Comparison of ENCODE assay signal across 8 mouse cellular contexts in the genomic region with DNA sequence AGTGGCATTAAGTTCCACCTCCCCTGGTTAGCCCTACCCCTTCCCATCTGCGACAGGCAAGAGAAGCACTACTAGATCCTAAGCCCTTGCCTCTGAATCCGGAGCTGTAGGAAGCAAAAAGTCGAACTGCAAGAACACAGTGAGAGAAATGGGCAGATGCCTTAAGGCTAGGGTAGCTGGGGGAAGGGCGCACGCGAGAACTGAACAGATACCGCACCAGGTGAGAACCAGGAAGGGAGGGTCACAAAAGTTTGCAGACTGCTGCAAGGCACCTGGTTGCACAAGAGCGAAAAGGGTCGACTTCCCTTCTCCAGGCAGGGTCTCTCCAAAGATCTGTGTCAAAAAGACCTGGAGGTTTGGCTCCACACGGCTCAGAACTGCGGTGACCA. TPM values are rescaled to one million over a fixed set of nuclear protein-coding genes. Genes with fewer than 3 reads are reported as not detected.
A peak's percentile ranks its signal among the peaks of the same experiment; 100 is the strongest.
DNase-seq lines count a peak whose midpoint lies in the region; ATAC-seq lines count a peak whose summit lies in the region.

No protein-coding gene starts in this region.

- H3K36me3 ChIP-seq in embryonic facial prominence, embryonic 10.5 days (replicated peaks): no peaks in the 10 kb centered on the region
- no peaks in the 10 kb centered on the region for H3K36me3 ChIP-seq in heart, embryonic 15.5 days
- H3K36me3 ChIP-seq in neural tube, embryonic 13.5 days: no peaks in the 10 kb centered on the region

- peak overlapping the region; percentile 83 for H3K27ac ChIP-seq in embryonic facial prominence, embryonic 10.5 days (replicated peaks)
- peak overlapping the region; percentile 78 for H3K27ac ChIP-seq in heart, embryonic 15.5 days
- H3K27ac ChIP-seq in neural tube, embryonic 13.5 days (replicated peaks): peak overlapping the region; percentile 64; the same call in 1 of the 2 replicates

- H3K9me3 ChIP-seq in embryonic facial prominence, embryonic 10.5 days: no peaks in the 10 kb centered on the region
- H3K9me3 ChIP-seq in heart, embryonic 15.5 days (replicated peaks): no peaks in the 10 kb centered on the region
- H3K9me3 ChIP-seq in neural tube, embryonic 13.5 days: no peaks in the 10 kb centered on the region

- under 1% methylated on average over 11 of the region's 11 CpGs for WGBS in embryonic facial prominence, embryonic 10.5 days
- 1% methylated on average over 11 of the region's 11 CpGs for WGBS in heart, embryonic 15.5 days
- under 1% methylated on average over 11 of the region's 11 CpGs for WGBS in neural tube, embryonic 13.5 days

- peaks cover 31% of the 10 kb centered on the region for H3K27me3 ChIP-seq in embryonic facial prominence, embryonic 10.5 days (replicated peaks; ENCODE audit: low read depth, poor library complexity, severe bottlenecking)
- no peaks in the 10 kb centered on the region for H3K27me3 ChIP-seq in heart, embryonic 15.5 days
- peaks cover 36% of the 10 kb centered on the region for H3K27me3 ChIP-seq in neural tube, embryonic 13.5 days

- H3K4me1 ChIP-seq in embryonic facial prominence, embryonic 10.5 days: peaks cover 19% of the 10 kb centered on the region
- peaks cover 14% of the 10 kb centered on the region for H3K4me1 ChIP-seq in heart, embryonic 15.5 days (replicated peaks)
- peaks cover 21% of the 10 kb centered on the region for H3K4me1 ChIP-seq in neural tube, embryonic 13.5 days (replicated peaks)

- no peak for ATAC-seq in heart, embryonic 15.5 days (replicated peaks; ENCODE audit: insufficient number of reproducible peaks, insufficient read depth, low FRiP score, low read depth)
- ATAC-seq in neural tube, embryonic 13.5 days (ENCODE audit: low read depth): peak; percentile 54

- peak; percentile 8 for DNase-seq in retina, embryonic 14.5 days (ENCODE audit: low spot score)
- DNase-seq in retina, postnatal 1 day: no peak
- no peak for DNase-seq in embryonic facial prominence, embryonic 10.5 days (ENCODE audit: low spot score)
- peak; percentile 27 to 32 for DNase-seq in left cerebral cortex, postnatal 10 days (ENCODE audit: extremely low spot score in 1 of 2, low spot score in 2 of 2)
- no peak for DNase-seq in urinary bladder, postnatal 10 days (ENCODE audit: low spot score)
- DNase-seq in ovary, adult 18-20 months (ENCODE audit: low spot score): no peak

- intact Hi-C loops in left cerebral cortex, postnatal 10 days (cut with DNase I): no loop called here

- H3K9ac ChIP-seq in heart, embryonic 15.5 days: peak overlapping the region; percentile 50
- H3K9ac ChIP-seq in neural tube, embryonic 13.5 days: peak overlapping the region; percentile 75

- peak overlapping the region; percentile 75 for H3K4me3 ChIP-seq in embryonic facial prominence, embryonic 10.5 days
- H3K4me3 ChIP-seq in heart, embryonic 15.5 days: peak overlapping the region; percentile 65
- H3K4me3 ChIP-seq in neural tube, embryonic 13.5 days: peak overlapping the region; percentile 60

- peak overlapping the region; percentile 91 for H3K4me2 ChIP-seq in heart, embryonic 15.5 days
- H3K4me2 ChIP-seq in neural tube, embryonic 13.5 days: peak overlapping the region; percentile 90

RNA-seq across cellular contexts. Expression of gene Lrrc3b, which starts 0.7 kb away (rescaled TPM):
- 2.1 and 2.5 TPM in 2 replicates for polyA plus RNA-seq in embryonic facial prominence, embryonic 10.5 days (2016; fragmentation: Nextera tagmentation; extraction: Ambion mirVana)
- polyA plus RNA-seq in heart, embryonic 15.5 days (2015; fragmentation: Nextera tagmentation; extraction: Ambion mirVana): 9.4 and 9.9 TPM in 2 replicates
- 10 to 100 TPM; 18.9 to 22.1 TPM for total RNA-seq in left cerebral cortex, postnatal 10 days (2021)
- 6.9 and 7.4 TPM in 2 replicates for polyA plus RNA-seq in neural tube, embryonic 13.5 days (2015; fragmentation: Nextera tagmentation; extraction: Ambion mirVana)

Comparison
In these comparisons a context has a peak if more than half of its experiments do, and no peak if none do; other contexts are left out.
1. DNase-seq: peak in retina, embryonic 14.5 days (single experiment) and left cerebral cortex, postnatal 10 days (2 of 2); none in retina, postnatal 1 day (single experiment), embryonic facial prominence, embryonic 10.5 days (single experiment), urinary bladder, postnatal 10 days (single experiment) and ovary, adult 18-20 months (single experiment).
2. Peak in every context shown above with its lines, with median percentiles within 50 percentile points of each other: H3K27ac ChIP-seq and H3K4me3 ChIP-seq.